Mouse (Mus musculus) MEL-GATA-1-ER (cell line): ENCODE data around the gene Gas2l2.

Experiments
- DNase-seq: peaks from one replicate; pipeline ENCODE4 v3.0.0-alpha.2; 2012; ENCODE audit warnings: low read depth; ENCODE audit errors: extremely low read depth

Gas2l2 gene

GRCm38 (mm10) chr11:83443824-83444223 is 14.6 kb upstream of the Gas2l2 start:
- DNase-seq: no peak

GRCm38 (mm10) chr11:83442596-83443267 is 13.5 kb upstream of the Gas2l2 start:
- DNase-seq: no peak

- no peak for DNase-seq
These were observed 12.0 kb upstream of the Gas2l2 start for GRCm38 (mm10) chr11:83441235-83441634.

GRCm38 (mm10) chr11:83440081-83441064 is 11.1 kb upstream of the Gas2l2 start:
- peak; percentile 74 for DNase-seq

GRCm38 (mm10) chr11:83439426-83440060 is 10.3 kb upstream of the Gas2l2 start:
- no peak for DNase-seq

GRCm38 (mm10) chr11:83437377-83437776 is 8.1 kb upstream of the Gas2l2 start, which contains the start of gene 1700020L24Rik:
Gene 1700020L24Rik, plus strand, starts transcription at chr11:83437677.
- DNase-seq: no peak

GRCm38 (mm10) chr11:83432533-83432932 is 3.3 kb upstream of the Gas2l2 start:
- DNase-seq: no peak

GRCm38 (mm10) chr11:83426964-83427363 is 2.3 kb downstream of the Gas2l2 start:
- peak; percentile 72 for DNase-seq

- DNase-seq: no peak
These were observed 4.6 kb downstream of the Gas2l2 start for GRCm38 (mm10) chr11:83424681-83425080.

GRCm38 (mm10) chr11:83421305-83421704 is 8.0 kb downstream of the Gas2l2 start:
- no peak for DNase-seq

GRCm38 (mm10) chr11:83420338-83420737 is 8.9 kb downstream of the Gas2l2 start:
- no peak for DNase-seq

GRCm38 (mm10) chr11:83418566-83418965 is 10.7 kb downstream of the Gas2l2 start:
- no peak for DNase-seq

- DNase-seq: no peak
These were observed 11.5 kb downstream of the Gas2l2 start for GRCm38 (mm10) chr11:83417708-83418107.

- peak; percentile 62 for DNase-seq
These were observed 12.2 kb downstream of the Gas2l2 start for GRCm38 (mm10) chr11:83417080-83417479.

- no peak for DNase-seq
These were observed 18.7 kb downstream of the Gas2l2 start for GRCm38 (mm10) chr11:83410510-83410909.

GRCm38 (mm10) chr11:83409792-83410291 is 19.4 kb downstream of the Gas2l2 start:
- no peak for DNase-seq

- DNase-seq: no peak
These were observed 20.0 kb downstream of the Gas2l2 start, which contains the start of gene Rasl10b for GRCm38 (mm10) chr11:83409087-83409754. Gene Rasl10b, plus strand, starts transcription at chr11:83409137.

- no peak for DNase-seq
These were observed 21.0 kb downstream of the Gas2l2 start for GRCm38 (mm10) chr11:83408242-83408641.

GRCm38 (mm10) chr11:83406391-83406790 is 22.9 kb downstream of the Gas2l2 start:
- no peak for DNase-seq

GRCm38 (mm10) chr11:83403787-83404186 is 25.5 kb downstream of the Gas2l2 start:
- DNase-seq: no peak

GRCm38 (mm10) chr11:83398724-83399123 is 30.5 kb downstream of the Gas2l2 start:
- no peak for DNase-seq
